Mouse (Mus musculus): ENCODE measurements around the gene Naa25.

- no peak for TF ChIP-seq POLR2A (IDR thresholded peaks at IDR 0.05; ENCODE audit: borderline replicate concordance, extremely low read depth, low read depth, low read length)
- TF ChIP-seq CTCF (IDR thresholded peaks at IDR 0.05; ENCODE audit: insufficient read depth, low read length) = no peak
These were observed 34.3 kb upstream of the Naa25 start for GRCm38 (mm10) chr5:121363441-121363840.

Data from lung, adult 2 months (tissue).